Mouse (Mus musculus) kidney, postnatal 0 days (tissue): Measurements from ENCODE around the gene Ikbke. TPM values are rescaled to one million over a fixed set of nuclear protein-coding genes. Genes with fewer than 3 reads are reported as not detected.
A peak's percentile ranks its signal among the peaks of the same experiment; 100 is the strongest.
"Not testable (repeated sequence)": the region's sequence is repeated elsewhere in the genome, so short reads cannot be mapped to it uniquely, and the experiment has no call there.

Source experiments
- ATAC-seq: fragments of 200-750 bp; cut with Nextera tagmentation; replicated peaks from 2 replicates; pipeline ENCODE4 v1.8.0; 2017; ENCODE audit warnings: low read depth, moderate number of reproducible peaks, moderate TSS enrichment, moderate library complexity; ENCODE audit not compliant: low FRiP score
- DNase-seq: peaks from one replicate; pipeline ENCODE4 v3.0.0-alpha.2; 2016; ENCODE audit warnings: low spot score
- H3K27ac ChIP-seq: fragments of 300-500 bp; sonication (generic); 2 replicates; pipeline ENCODE4 v1.5.1; 2014; ENCODE audit warnings: mild to moderate bottlenecking
- H3K27me3 ChIP-seq: fragments of 300-500 bp; sonication (generic); 2 replicates; pipeline ENCODE4 v1.6.1; 2014; ENCODE audit warnings: low read length, mixed read lengths; ENCODE audit not compliant: insufficient read depth
- H3K36me3 ChIP-seq: fragments of 300-500 bp; sonication (generic); 2 replicates; pipeline ENCODE4 v1.6.1; 2014; ENCODE audit warnings: low read length, mixed read lengths; ENCODE audit not compliant: insufficient read depth
- H3K4me1 ChIP-seq: fragments of 300-500 bp; sonication (generic); replicated peaks from 2 replicates; pipeline ENCODE4 v1.6.1; 2014; ENCODE audit warnings: antibody characterized with exemption, low read length, mixed read lengths; ENCODE audit not compliant: insufficient read depth
- H3K4me2 ChIP-seq: fragments of 300-500 bp; sonication (generic); 2 replicates; pipeline ENCODE4 v1.6.1; 2014; ENCODE audit warnings: mild to moderate bottlenecking, low read length, moderate library complexity, mixed read lengths
- H3K4me3 ChIP-seq: fragments of 300-500 bp; sonication (generic); replicated peaks from 2 replicates; pipeline ENCODE4 v1.5.1; 2014; ENCODE audit warnings: low read depth, low read length
- H3K9ac ChIP-seq: fragments of 300-500 bp; sonication (generic); 2 replicates; pipeline ENCODE4 v1.6.1; 2014; ENCODE audit warnings: low read depth, low read length
- H3K9me3 ChIP-seq: fragments of 300-500 bp; sonication (generic); replicated peaks from 2 replicates; pipeline ENCODE4 v1.6.1; 2016; ENCODE audit warnings: low read length, inconsistent platforms, mixed read lengths
- CTCF ChIP-seq: IDR thresholded peaks from 2 replicates; pipeline ENCODE4 v1.5.1; 2016; ENCODE audit warnings: antibody characterized with exemption, low read depth, mild to moderate bottlenecking, moderate library complexity
- WGBS: fragments of 180-500 bp; shearing (Covaris S2); extraction: QIAGEN DNeasy Blood & Tissue Kit; methylation state at CpG from one replicate; pipeline ENCODE4 v1.1.7; 2014; 5-methylcytosine and 5-hydroxymethylcytosine counted together
- polyA plus RNA-seq: library from polyadenylated mRNA; unstranded; fragments of >200 nt; fragmentation: Nextera tagmentation; extraction: Ambion mirVana; gene quantifications from 2 replicates; pipeline ENCODE4 v1.2.1, GENCODE M21; 2015

Ikbke gene
- polyA plus RNA-seq, 1 experiment from 2014 or later = 3.0 TPM

DNA sequence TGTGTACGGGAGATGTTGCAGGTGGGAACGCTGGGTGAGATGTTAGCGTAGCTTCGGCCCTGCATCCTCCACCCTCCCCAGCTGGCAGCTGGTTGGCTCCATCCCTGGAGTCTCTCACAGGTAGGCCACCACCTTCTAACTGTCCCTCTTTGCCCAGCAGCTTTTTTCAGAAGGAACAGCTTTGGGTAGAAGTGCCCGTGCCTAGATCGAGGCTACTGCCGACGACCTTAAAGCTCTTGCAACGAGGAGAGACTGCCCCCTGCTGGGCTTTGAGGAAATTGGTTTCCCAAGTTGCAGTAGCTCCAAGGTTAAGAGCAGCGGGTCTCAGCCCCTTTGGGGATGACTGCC, 19.1 kb downstream of the Ikbke start:
- no peak overlapping the region for H3K4me3 ChIP-seq
- peak; percentile 90 for TF ChIP-seq CTCF
- H3K27me3 ChIP-seq = no peaks in the 10 kb centered on the region
- ATAC-seq (no peak), DNase-seq (peak; percentile 80)
- H3K36me3 ChIP-seq = no peaks in the 10 kb centered on the region
- WGBS = 29% methylated on average over 10 of the region's 10 CpGs
- H3K9ac ChIP-seq = no peak overlapping the region
- no peaks in the 10 kb centered on the region for H3K9me3 ChIP-seq
- H3K4me1 ChIP-seq = no peaks in the 10 kb centered on the region
- no peak overlapping the region for H3K27ac ChIP-seq
- H3K4me2 ChIP-seq = no peak overlapping the region

DNA sequence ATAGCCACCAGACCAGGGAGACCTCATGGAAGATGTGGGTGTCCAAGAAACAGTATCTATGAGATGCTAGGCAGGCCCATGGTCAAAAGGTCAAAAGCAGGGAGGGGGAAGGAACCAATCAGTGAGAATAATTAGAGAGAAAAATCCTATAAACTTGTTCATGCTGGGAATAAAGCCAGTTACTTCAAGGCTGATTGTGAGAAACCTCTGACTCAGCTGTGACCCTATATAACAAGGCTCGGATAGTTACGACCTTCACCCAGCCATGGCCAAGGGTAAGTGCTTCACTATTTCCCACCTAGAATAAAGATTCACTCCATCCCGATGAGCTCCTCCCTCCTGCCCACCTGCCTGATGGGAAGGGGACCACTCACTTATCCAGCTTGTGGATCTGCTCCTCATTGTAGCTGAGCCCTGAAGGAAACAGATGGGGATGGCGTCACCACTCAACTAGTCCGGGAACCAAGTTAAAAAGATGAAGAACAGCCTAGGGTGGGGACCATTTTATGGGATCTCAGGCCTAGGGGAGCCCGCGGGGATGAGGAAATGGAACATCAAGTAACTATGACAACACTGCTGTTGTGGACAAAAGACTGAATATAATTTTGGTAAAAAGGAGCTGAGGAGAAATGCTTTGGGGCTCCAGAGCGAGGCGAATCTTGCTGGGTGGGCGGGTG, 19.6 kb downstream of the Ikbke start:
- H3K4me3 ChIP-seq = no peak overlapping the region
- no peaks in the 10 kb centered on the region for H3K27me3 ChIP-seq
- H3K4me1 ChIP-seq = no peaks in the 10 kb centered on the region
- ATAC-seq (no peak), DNase-seq (no peak)
- no peaks in the 10 kb centered on the region for H3K36me3 ChIP-seq
- WGBS = 71% methylated on average over 10 of the region's 10 CpGs
- H3K9ac ChIP-seq = no peak overlapping the region
- no peak overlapping the region for H3K4me2 ChIP-seq
- H3K27ac ChIP-seq = no peak overlapping the region
- no peak for TF ChIP-seq CTCF
- no peaks in the 10 kb centered on the region for H3K9me3 ChIP-seq

DNA sequence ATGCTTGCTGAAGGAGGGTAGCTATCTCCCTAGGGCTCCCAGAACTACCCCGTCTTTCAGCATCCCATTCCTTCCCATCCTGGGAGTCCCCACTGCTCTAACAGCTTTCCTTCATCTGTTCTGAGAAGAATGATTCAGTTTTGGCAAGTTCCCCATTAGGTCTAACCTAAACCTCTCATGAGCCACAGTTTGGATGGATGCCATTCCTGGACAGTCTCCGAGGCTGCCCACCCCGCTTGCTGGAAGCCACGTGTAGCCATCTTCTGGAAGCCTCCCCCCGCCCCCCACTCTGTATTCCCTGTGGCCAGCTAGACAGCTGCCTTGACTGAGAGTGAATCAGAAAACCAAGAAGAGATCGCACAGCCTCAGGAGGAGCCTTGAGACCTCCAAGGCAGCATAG, 22.1 kb downstream of the Ikbke start:
- ATAC-seq (no peak), DNase-seq (no peak)
- H3K4me2 ChIP-seq = no peak overlapping the region
- TF ChIP-seq CTCF = no peak
- H3K4me3 ChIP-seq = no peak overlapping the region
- H3K4me1 ChIP-seq = no peaks in the 10 kb centered on the region
- H3K27me3 ChIP-seq = no peaks in the 10 kb centered on the region
- 78% methylated on average over 6 of the region's 6 CpGs for WGBS
- H3K36me3 ChIP-seq = no peaks in the 10 kb centered on the region
- H3K9ac ChIP-seq = no peak overlapping the region
- no peaks in the 10 kb centered on the region for H3K9me3 ChIP-seq
- no peak overlapping the region for H3K27ac ChIP-seq

DNA sequence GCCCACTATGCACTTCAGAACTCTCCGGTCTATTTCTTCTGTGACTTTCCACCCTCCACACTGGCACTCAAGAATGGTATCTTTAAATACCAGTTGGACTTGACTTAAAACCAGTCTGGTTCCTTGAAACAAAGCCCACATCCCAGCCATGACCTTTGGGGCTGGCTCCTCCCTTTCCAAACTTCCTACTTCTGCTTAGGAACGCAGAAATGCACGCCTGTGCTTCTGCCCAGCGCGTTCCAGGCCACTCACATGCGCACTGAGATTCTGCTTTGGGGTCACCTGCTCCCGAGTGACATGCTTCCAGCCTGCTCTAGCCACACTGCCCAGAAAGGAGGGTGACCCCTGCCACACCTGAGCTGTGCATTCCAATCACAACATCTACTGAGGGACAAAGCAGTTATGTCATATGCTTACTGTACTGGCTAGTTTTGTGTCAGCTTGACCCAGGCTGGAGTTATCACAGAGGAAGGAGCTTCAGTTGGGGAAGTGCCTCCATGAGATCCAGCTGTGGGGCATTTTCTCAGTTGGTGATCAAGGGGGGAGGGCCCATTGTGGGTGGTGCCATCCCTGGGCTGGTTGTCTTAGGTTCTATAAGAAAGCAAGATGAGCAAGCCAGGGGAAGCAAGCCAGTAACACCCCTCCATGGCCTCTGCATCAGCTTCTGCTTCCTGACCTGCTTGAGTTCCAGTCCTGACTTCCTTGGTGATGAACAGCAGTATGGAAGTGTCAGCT, 26.7 kb downstream of the Ikbke start:
- ATAC-seq, H3K27ac ChIP-seq: not testable (repeated sequence)

DNA sequence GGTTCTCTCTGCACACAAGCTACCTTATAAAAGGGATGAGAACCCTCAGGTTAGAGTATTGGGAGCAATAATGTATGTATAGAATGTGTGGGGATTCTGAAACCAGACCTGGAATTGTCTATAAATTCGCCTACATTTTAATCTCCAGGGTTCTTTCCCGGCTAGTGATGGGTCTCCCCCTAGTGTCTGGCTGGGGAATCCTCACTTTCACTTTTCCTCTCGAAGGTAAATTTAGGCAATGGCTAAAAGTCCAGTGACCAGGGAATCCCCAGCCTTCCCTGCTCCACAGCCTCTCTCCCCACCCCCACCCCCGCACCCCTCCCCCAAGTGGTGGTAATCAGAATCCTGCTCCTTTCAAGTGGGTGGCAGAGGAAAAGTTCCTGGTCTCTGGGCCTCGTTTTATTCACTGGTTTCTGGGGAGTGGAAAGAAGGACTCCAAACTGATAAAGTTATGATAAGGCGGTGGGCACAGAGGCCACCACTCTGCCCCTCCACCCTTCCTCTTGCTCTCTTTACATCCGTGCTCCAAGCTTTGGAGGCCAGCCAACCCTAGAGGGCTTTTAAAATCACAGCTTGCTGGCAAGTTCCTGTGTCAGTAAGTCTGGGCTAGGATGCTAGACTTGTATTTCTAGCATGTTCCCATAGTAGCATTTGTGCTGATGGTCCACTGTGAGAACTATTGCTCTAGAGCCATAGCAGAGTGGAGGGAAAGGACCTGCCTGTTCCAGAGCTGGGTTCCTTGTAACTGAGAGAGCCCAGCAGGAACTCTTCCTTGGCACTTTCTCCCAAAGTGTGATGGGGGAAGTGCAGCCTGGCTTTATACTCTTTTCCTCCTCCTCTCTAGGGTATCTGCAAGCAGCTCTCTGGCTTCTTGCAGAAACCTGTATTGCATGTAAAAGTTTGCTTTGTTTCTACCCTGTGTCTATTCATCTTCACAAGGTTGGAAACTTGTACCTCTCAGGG, 32.7 kb downstream of the Ikbke start:
- Histone ChIP-seq H3K9ac (0 out of 2 replicates have a peak overlapping the region, but pooled peaks have one; percentile 35), H3K36me3 (no peaks in the 10 kb centered on the region), H3K27ac (no peak overlapping the region), H3K4me3 (no peak overlapping the region; the same call in 1 of the 2 replicates), H3K27me3 (no peaks in the 10 kb centered on the region), H3K4me2 (peak overlapping the region; percentile 43), H3K9me3 (no peaks in the 10 kb centered on the region), H3K4me1 (peaks cover 24% of the 10 kb centered on the region)
- ATAC-seq = no peak
- WGBS = 6% methylated on average over 7 of the region's 7 CpGs
- TF ChIP-seq CTCF = peak; percentile 73
- DNase-seq = peak; percentile 85

More for the DNA sequence above, 26.7 kb downstream of the Ikbke start:
- H3K27me3 ChIP-seq, H3K36me3 ChIP-seq, DNase-seq, H3K9ac ChIP-seq, H3K4me3 ChIP-seq, H3K4me1 ChIP-seq, H3K9me3 ChIP-seq, H3K4me2 ChIP-seq: not testable (repeated sequence)
- WGBS = 70% methylated on average over 7 of the region's 7 CpGs

DNA sequence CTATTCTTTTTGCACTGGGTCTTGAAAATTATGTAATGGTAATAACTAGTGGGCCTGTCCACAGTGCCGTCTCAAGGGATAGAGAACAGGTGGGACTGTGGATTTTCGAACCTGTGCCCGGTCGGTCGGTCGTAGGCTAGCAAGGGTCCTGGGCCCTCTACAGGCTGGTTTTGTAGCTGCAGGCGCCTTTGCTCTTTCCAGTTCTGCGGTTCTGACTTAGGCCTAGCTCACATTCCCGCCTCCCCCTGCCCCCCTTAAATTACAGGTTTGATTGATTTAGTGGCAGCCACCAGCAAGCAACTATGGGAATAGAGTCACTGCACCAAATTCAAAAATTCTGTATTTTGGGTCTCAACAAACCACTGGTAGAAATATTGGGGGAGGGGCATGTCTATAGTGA, 33.5 kb downstream of the Ikbke start:
- DNase-seq (peak; percentile 68), ATAC-seq (peak; percentile 64)
- 7% methylated on average over 9 of the region's 9 CpGs for WGBS
- H3K4me1 ChIP-seq = peaks cover 25% of the 10 kb centered on the region
- H3K9me3 ChIP-seq = no peaks in the 10 kb centered on the region
- peak overlapping the region; percentile 58 for H3K4me3 ChIP-seq
- no peak overlapping the region for H3K9ac ChIP-seq
- H3K27ac ChIP-seq = no peak overlapping the region
- H3K4me2 ChIP-seq = peak overlapping the region; percentile 94
- no peaks in the 10 kb centered on the region for H3K27me3 ChIP-seq
- TF ChIP-seq CTCF = peak; percentile 61
- H3K36me3 ChIP-seq = no peaks in the 10 kb centered on the region
